Mouse (Mus musculus) C2C12 (cell line): ENCODE data around the gene 2810021J22Rik.

ENCODE experiments used
- CEBPB ChIP-seq: IDR thresholded peaks from one replicate; pipeline ENCODE4 v1.6.1; 2011; ENCODE audit warnings: low read depth, mild to moderate bottlenecking, control low read depth, moderate library complexity
- CTCF ChIP-seq: IDR thresholded peaks from one replicate; pipeline ENCODE4 v1.5.1; 2011; ENCODE audit not compliant: control insufficient read depth, insufficient read depth, insufficient read length
- FOSL1 ChIP-seq: IDR thresholded peaks from one replicate; pipeline ENCODE4 v1.8.0; 2011; ENCODE audit warnings: mild to moderate bottlenecking, low read length; ENCODE audit not compliant: poor library complexity, insufficient read depth, severe bottlenecking
- MAX ChIP-seq: IDR thresholded peaks from one replicate; pipeline ENCODE4 v1.6.1; 2011; ENCODE audit warnings: mild to moderate bottlenecking, control low read depth
- MYOD1 ChIP-seq: IDR thresholded peaks from one replicate; pipeline ENCODE4 v1.6.1; 2011; ENCODE audit warnings: low read depth; ENCODE audit not compliant: control insufficient read depth, insufficient read length
- MYOG ChIP-seq: IDR thresholded peaks from one replicate; pipeline ENCODE4 v1.6.1; 2011; ENCODE audit not compliant: control insufficient read depth, insufficient read length; ENCODE audit errors: extremely low read depth
- USF1 ChIP-seq: IDR thresholded peaks from one replicate; pipeline ENCODE4 v1.6.1; 2011; ENCODE audit warnings: low read depth, mild to moderate bottlenecking, control low read depth, moderate library complexity

- TF ChIP-seq CTCF (no peak), USF1 (no peak), MYOG (no peak), CEBPB (no peak), MAX (no peak), FOSL1 (no peak), MYOD1 (no peak)
Measured at GRCm38 (mm10) chr11:58904410-58904718, 37.3 kb downstream of the 2810021J22Rik start.
